Mouse (Mus musculus): ENCODE results near the gene Cdh8.

Gene Cdh8

DNA sequence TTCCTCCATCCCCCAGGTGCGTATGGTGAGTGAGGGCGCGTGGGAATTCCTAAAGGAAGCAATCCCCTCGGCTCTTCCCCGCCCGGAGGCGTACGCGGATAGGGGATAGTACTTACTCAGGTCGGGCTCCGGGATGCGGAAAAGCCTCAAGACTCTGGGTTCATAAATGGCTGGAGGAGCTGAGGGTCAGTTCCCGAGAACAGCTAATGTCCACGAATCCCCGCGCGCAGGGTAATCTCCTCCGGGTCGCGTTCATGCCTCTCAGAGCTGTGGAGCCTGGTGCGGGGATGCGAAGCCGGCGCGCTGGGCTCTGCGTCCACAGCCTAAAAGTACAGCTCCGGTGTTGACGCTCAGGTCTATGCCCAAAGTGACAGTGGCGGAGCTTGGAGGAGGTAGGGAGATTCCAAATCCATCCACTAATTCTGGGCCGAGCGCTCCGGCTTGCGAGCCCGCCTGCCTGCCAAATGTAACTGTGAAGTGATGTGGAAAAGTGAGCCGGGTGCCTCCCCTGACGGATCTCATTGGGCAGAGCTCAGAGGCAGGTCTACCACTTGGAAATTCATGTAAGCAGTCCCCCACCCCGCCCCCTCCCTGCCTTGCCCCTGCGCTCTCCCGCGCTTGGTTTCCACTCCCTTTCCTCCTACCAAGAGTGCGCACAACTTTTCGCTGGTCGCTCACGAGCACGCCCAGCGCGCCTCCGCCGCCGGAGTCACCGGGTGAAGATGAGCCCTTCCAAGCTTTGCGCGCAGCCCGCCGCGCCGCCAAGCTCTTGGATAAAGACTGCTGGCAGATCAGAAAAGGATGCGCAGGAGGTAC, at the start of gene Cdh8:
Cdh8 (minus strand) TSS at position 506 of the 816 bp plus-strand sequence.
- ChIA-PET POLR2A (no interaction called here), CTCF (no interaction called here)

DNA sequence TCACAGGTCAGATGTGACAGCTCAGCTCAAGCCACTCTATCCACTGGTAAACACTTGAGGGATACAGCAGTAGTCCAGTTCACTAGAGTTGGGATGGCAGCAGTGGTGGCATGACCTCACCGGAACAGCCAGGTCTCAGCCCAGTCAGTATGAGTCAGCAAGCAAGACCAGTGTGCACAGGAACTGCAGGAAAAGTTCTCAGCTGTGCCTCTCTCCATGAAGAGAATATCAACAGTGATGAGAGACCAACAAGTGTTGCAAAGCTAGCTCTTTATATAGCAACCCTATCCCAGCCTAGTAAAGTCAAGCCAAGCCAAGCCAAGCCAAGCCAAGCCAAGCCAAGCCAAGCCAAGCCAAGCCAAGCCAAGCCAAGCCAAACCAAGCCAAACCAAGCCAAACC, 30.2 kb upstream of the Cdh8 start:
- POLR2A ChIA-PET = interaction anchor here in 1 of 4 experiments (0.7 kb wide), 1 partner anchor 284 kb away, joined by 3 read pairs; no protein-coding TSS in a partner anchor
- CTCF ChIA-PET = no interaction called here

DNA sequence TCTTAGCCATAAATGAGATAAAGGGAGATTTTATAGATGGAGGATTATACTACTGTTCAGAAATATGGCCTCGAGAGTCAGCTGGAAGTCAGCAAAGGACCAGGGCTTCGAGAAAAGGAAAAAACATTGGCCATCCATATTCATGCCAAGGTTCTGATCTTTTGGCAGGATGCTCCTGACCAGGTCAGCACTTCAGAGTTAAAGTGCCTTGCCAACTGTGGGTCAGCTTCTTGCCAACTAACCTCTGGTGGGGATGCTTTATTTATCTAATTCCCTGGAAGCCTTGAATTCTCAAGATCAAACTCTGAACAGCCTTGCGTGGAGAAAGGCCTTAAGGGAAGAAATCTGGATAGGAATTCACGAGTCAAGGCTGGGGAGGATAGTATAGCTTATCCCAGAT, 9.6 kb upstream of the Cdh8 start:
- POLR2A ChIA-PET = no interaction called here

DNA sequence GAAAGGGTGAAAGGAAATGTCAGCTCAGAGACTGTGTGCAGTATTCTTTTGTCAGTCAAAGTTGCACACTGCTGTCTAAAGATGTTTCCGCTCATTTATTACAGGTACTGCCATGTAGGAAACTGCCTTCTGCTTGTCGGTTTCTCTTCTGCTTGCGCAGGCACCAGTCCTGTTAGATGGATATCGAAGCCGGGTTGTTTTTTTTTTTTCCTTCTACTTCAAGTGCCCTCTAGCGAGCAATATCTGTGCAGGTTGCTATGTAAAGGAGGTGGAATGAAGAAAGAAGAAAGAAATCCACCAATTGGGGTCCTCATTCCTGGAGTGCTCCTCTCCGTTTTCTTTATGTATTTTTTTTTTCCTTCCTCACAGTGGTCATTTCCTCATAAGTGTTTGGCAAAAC, 5.2 kb upstream of the Cdh8 start:
- CTCF ChIA-PET = interaction anchor here in 1 of 4 experiments (0.7 kb wide), 1 partner anchor 200 kb away, joined by 3 read pairs; no protein-coding TSS in a partner anchor
- POLR2A ChIA-PET = no interaction called here

More for the DNA sequence above, 9.6 kb upstream of the Cdh8 start:
- CTCF ChIA-PET = no interaction called here

DNA sequence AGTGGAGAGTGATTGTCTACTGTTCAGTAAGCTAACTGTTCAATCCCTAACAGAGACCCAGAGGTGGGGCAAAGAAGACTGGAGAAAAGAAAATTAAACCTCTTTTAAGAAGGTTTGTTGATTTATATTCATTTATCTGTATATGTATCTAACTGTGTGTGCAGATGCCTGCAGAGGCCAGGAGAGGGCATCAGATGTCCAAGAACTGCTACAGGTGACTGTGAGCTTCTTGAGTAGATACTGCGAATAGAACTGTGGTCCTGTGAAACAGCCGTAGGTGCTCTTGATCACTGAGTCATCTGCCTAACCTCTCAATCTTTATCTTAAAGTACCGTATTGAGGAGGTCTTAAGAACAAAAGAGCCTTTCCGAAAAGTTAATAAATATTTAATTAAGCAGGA, 3.5 kb upstream of the Cdh8 start:
- POLR2A ChIA-PET = no interaction called here
- CTCF ChIA-PET = interaction anchor here in 3 of 4 experiments (1.0 to 2.0 kb wide), 4 partner anchors 184 to 1353 kb away, joined by 5 to 9 read pairs (median 7); no protein-coding TSS in a partner anchor

DNA sequence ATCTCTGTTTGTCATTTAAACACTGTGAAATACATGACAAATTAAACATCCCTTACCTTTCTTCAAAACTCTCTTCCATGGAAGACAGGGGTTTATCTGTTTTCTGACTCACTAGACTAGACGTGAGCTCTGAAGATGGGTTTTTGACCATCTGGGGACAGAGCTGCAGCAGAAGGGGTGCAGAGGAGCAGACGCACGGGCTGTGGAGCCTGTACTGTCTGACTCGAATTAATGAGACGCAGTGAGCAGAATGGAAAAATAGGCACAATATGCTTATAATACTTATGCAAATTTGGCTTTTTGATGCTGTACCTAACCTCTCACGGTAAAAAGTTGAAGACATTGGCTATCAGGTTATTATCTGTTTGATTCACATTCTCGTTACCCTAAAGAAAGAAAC, 1.2 kb upstream of the Cdh8 start:
- POLR2A ChIA-PET = no interaction called here
- CTCF ChIA-PET = no interaction called here

GRCm38 (mm10) chr8:99415076-99415965, 950 bp downstream of the Cdh8 start:
- CTCF ChIA-PET = no interaction called here
- POLR2A ChIA-PET = interaction anchor here in 1 of 4 experiments (0.7 kb wide), 1 partner anchor 406 kb away, joined by 3 read pairs; no protein-coding TSS in a partner anchor

GRCm38 (mm10) chr8:99414483-99414921, 1.8 kb downstream of the Cdh8 start:
- POLR2A ChIA-PET = interaction anchor here in 1 of 4 experiments (0.7 kb wide), 1 partner anchor 405 kb away, joined by 3 read pairs; no protein-coding TSS in a partner anchor
- CTCF ChIA-PET = no interaction called here

GRCm38 (mm10) chr8:99413877-99414482, 2.3 kb downstream of the Cdh8 start:
- ChIA-PET CTCF (interaction anchor here in 1 of 4 experiments (0.6 kb wide), 1 partner anchor 503 kb away, joined by 4 read pairs; no protein-coding TSS in a partner anchor), POLR2A (no interaction called here)

DNA sequence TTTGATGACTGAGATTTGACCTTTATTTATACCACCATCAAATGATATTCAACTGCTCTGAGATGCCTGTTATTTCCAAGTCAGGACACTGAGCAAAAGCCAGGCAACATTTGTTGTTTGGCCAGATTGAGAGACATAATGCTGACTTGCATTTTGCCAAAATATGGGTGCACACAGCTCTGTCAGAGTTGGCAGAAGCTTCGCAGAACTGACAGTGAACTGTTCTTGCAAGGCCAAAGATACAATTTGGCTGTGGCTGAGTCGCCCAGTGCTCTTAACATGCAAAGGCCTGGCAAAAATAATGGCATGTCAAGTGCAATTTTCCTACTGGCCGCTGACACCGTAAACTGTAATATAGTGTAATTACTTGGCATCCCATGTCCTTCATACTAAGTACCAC, 22.4 kb downstream of the Cdh8 start:
- ChIA-PET CTCF (no interaction called here), POLR2A (no interaction called here)

DNA sequence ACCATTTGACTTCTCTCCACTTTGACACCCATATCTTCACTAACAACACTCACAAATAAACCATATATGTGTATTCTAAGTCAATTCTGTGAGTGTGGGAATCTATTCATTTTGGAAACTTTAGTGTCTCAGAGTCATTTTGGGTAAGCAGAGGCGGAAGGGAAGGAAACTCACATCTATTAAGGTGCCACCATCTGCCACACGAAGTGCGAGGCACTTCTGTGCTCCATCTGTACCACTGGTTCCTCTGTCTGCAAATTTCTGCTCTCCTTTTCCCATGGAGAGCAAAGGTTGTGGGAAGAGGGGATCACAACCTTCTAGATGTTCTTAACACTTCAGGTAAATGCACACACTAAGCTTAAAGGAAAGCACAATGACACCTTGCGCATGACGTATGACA, 46.2 kb downstream of the Cdh8 start:
- ChIA-PET CTCF (no interaction called here), POLR2A (no interaction called here)

- POLR2A ChIA-PET = no interaction called here
- CTCF ChIA-PET = no interaction called here
Observed at GRCm38 (mm10) chr8:99369166-99369565, 47.1 kb downstream of the Cdh8 start.

GRCm38 (mm10) chr8:99368449-99368848, 47.8 kb downstream of the Cdh8 start:
- ChIA-PET POLR2A (no interaction called here), CTCF (no interaction called here)

GRCm38 (mm10) chr8:99353923-99354322, 62.3 kb downstream of the Cdh8 start:
- ChIA-PET POLR2A (no interaction called here), CTCF (no interaction called here)

GRCm38 (mm10) chr8:99353221-99353620, 63.0 kb downstream of the Cdh8 start:
- ChIA-PET POLR2A (no interaction called here), CTCF (no interaction called here)

DNA sequence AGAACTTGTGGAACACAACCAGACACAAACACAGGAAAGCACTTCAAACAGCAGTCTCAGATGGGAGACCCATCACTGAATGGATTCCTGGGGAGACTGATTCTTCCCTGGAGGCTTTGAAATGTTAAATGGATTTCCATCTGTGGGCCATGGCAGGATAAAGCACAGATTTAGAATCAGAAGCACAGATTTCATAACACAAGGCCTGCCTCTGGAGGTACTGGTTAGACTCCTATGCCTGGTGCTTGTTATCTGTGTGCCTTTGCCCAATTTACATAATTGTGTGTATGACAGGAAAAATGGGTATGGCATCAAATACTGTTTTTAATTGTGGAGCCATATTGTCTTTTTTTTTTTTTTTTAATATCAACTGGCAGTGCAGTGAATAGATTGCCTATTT, 66.8 kb downstream of the Cdh8 start:
- ChIA-PET CTCF (no interaction called here), POLR2A (no interaction called here)

DNA sequence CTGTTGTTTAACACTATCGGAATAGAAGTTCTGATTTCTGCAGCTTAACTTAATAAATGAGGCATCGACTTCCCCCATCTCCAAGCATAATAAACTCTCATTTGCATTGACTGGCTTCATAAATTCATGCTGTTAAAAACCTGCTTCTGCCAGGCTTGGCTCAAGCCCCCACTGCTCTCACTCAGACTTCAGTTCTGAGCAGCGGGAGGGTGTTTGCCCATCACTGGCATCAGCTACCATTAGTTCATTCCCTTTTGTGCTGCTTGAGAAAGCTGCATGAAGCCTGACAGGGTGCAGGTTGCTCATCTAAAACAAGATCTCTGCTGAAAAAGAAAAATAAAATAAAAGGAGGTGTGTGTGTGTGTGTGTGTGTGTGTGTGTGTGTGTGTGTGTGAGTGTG, 67.7 kb downstream of the Cdh8 start:
- ChIA-PET CTCF (no interaction called here), POLR2A (interaction anchor here in 1 of 4 experiments (0.8 kb wide), 1 partner anchor 14 kb away, joined by 3 read pairs; no protein-coding TSS in a partner anchor)

DNA sequence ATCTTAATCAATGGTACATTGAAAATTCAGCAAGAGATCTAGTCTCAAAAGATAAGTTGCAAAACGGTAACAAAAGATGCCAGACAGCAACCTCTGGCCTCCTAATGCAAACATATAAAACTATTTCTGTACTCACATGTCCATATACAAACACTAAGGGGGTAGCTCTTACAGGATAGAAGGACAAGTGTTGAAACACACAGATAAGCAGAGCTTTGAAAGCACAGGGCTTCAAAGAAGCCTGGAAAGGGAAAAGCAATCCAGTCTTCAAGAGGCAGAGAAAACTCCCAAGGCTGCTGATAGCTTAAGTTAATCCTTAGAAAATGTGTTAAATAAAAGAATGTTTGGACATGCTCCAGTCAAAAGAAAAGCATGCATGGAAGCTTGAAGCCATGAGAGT, 77.0 kb downstream of the Cdh8 start:
- ChIA-PET CTCF (no interaction called here), POLR2A (no interaction called here)

GRCm38 (mm10) chr8:99327559-99327958, 88.7 kb downstream of the Cdh8 start:
- CTCF ChIA-PET = no interaction called here
- POLR2A ChIA-PET = no interaction called here

DNA sequence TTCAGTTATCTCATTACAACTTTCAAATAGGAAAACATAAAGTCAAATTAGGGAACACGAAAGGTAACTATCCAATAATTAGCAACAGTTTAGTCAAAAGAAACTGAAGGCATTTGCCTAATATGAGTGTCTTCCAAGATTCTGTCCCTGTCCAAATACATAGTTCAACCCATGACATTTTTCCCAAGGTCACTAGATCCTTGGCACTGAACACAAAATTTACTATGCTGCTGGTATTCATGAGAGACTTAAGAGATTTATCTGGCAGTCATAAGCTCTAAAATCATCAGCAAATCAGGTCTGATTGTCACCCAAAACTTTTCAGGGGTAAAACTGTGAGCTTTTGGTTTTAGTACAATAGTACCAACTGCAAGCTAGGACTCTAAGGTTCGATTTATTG, 101.7 kb downstream of the Cdh8 start:
- CTCF ChIA-PET = no interaction called here
- POLR2A ChIA-PET = no interaction called here

Measured in embryonic stem cell, embryonic (primary cell).